Mouse (Mus musculus): ENCODE data around the gene Fstl4. TPM values are rescaled to one million over a fixed set of nuclear protein-coding genes. Genes with fewer than 3 reads are reported as not detected.

Gene Fstl4
- total RNA-seq, 4 experiments from 2014 or later = 27.9 to 29.7 (median 28.9) TPM

DNA sequence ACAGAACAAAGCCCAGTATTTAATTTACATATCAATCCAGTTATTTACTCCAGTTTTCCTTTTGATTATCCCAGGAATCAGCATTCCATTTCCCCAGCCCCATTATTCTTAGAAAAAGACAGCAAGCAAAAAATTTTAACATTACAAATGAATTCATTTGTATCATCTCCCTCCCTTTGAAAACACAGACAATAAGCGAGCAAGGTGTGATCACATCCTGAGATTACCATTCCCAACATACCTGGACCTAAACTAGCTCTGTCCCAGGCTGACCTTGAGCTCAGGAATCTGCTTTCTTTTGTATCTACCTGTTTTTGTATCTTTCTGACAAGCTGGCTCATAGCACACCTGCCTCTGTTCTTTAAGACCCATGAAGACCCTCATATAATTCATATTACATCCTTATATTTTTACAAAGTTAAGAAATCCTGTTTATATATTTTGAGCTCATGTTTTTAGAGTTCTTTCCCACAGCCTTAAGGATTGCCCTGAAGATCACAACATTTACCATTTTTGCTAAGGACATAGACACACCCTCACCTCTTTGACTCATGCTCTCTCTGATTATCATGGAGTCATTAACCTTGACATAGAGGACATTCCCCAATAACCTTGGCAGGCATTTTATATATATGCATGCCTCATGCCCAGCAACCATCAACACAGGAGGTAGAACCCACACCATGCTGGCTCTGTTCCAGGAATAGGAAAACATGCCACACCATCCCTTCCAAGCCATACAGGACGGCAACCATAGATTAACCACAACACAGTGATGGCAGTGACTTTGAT, 438.2 kb downstream of the Fstl4 start:
- no peak for DNase-seq (ENCODE audit: low spot score in 2 of 2)

DNA sequence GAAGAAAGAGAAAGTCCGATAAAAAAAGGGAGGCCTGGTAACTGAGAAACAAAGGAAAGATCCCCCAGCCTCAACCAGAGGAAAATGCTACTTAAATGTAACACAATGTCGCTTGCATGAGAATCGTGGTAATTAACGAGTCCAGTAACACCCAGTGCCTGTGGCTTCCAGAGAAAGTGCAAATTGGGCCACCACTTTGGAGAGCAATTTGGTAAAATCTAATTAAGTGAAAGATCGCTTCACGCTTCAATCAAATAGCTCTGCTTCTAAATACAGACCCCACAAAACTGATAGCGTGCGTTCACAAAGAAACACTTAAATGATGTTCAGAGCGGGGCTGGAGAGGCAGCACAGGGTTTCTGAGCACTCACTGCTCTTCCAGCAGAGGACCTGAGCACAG, 446.4 kb downstream of the Fstl4 start:
- DNase-seq (ENCODE audit: low spot score in 2 of 2) = no peak

DNA sequence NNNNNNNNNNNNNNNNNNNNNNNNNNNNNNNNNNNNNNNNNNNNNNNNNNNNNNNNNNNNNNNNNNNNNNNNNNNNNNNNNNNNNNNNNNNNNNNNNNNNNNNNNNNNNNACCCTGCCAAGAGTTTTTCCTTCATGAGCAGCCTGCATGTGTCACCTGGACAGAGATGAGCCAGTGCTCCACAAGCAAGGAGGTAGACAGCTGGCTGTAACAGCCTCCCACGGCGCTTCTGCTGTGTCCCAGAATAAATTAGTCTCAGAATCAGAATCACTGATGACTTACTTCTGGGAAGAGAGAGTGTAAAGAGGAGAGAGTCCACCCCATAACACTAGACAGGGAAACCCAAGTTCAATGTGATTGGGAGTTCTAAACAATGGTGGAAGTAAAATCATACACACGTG, 464.6 kb downstream of the Fstl4 start:
- DNase-seq (ENCODE audit: low spot score in 2 of 2) = peak in 1 of 2 experiments; percentile 84

DNA sequence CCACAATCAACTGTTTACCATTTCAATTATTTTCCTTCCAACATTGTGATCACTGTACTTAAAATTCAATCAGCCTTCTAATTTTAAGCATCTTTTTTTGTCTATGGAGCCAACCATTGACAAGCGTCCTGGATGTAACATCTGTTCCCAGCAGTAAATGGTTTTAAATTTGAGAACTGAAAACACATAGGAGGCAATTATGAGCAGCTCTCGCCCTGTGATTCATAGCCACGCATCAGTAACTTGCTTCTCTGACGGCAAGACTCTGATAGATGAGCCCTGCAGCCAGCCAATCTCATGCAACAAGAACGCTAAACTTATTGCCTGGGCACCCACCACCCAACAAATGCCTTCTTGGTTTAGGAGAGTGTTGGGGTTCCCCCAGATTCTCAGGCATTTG, 467.4 kb downstream of the Fstl4 start:
- no peak for DNase-seq (ENCODE audit: low spot score in 2 of 2)

DNA sequence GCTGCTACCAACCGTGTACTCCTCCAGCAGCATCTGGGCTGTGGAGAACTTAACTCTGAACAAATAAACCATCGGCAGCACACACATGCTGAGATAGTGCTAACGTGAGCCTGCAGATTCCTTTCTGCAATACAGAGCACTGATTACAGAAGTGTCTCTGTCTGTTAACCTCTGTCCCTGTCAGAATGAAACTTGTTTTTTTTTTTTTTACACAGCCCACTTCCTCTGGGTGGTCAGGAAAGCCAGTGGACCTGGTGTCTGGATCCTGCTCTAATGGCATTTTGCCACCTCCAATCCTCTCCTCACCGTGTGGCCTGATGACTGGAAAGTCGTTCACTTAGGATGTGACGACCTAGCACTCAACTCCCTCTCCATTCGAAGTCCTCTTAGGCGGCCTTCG, 469.2 kb downstream of the Fstl4 start:
- DNase-seq (ENCODE audit: low spot score in 2 of 2) = no peak

All from left cerebral cortex, adult 8-10 months (tissue).